Mouse (Mus musculus) ovary, postnatal 14 days (tissue): Measurements from ENCODE around the gene Ccr3.
A peak's percentile ranks its signal among the peaks of the same experiment; 100 is the strongest.
"Not testable (repeated sequence)": the region's sequence is repeated elsewhere in the genome, so short reads cannot be mapped to it uniquely, and the experiment has no call there.

Experiments
- DNase-seq: peaks from one replicate; pipeline ENCODE4 v3.0.0; 2022; ENCODE audit warnings: low spot score

The Ccr3 gene

DNA sequence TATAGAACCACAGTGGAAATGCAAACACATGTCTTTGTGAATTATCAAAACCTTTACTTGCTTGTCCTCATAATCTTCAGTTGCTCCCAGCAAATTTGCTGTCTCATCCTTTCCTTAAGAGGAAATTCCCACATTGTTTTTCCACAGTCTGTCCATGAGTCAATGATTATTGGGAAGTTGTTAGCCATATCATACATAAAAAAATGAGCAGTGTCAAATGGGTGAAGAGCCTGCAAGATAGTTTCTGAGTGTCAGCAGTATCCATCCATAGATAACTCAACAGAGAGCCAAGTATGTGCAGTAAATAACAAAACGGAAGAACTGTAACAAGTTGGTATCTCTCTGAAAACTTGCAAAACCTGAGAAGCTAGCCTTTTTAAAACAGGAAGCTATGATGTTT is at the start of gene Ccr3:
Gene Ccr3, plus strand, starts transcription at position 301 of the 400 bp plus-strand sequence.
- no peak for DNase-seq

DNA sequence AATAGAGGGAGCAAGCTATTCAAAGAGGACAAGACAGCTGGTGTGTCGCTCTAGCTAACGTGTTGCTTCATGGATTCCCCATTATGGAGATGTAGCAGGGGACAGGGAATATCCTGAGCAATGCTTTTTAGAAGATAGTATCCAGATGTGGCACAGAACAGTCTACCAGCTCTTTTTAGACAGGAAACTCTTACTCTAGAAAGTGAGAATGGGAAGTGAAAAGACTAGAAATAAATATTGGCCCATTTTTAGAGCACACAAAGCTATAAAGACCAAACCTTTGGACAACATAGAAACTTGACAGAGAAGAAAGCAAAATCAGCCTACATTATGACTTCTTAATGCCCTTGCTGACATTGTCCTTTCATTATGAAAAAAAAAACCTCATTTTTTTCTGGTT is 46.1 kb upstream of the Ccr3 start:
- no peak for DNase-seq

DNA sequence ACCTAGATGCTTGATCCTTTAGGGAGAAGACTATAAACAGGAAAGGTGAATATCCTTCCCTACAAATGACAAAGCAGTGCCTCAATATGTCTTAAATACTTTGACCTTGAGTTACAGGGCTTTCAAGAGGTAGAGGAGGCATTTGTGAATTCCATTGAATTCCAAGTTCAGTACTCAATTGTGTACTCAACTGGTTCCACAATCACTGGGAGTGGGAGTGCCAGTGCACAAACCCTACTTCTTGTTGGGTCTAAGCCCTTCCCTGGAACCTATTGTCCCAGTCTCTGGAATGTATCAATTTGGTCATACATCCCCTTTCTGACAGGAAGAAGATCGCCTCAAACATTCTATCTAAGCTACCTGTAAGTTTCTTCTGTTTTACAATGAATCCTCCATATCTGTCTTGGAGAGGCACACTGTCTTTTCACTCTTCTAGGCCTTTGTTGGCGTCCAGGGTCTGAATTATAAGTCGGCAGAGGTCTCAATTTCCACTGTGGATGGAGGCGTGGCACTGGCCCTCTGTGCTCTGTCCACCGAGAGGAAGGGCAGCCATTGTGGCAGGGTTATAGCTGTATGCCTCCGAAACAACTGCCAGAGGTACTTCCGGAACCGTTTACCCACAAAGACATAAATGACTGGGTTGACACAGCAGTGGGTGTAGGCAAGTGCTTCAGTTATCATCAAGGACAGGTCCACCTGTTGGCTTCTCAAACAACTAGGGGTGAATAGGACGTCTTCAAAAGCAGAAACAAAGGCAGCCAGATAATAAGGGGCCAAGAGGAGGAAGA is 44.7 kb upstream of the Ccr3 start:
- DNase-seq = no peak

DNA sequence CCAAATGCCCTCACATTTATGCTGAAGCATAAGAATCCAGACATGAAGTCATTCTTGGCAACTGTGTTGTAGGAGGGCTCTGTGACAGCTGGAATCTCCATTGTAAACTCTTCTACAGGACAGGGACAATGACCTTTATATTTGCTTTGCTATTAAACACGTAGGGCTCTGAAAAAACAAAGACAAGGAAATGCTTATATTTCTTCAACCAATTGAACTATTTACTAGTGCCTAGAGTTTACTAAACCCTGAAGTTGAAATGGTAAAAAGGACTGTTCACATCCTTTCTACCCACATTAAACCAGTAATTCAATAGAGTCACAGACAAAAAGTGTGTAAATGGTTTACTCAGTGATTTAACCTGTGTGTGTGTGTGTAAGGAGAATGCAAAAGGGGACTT is 43.5 kb upstream of the Ccr3 start, which contains the start of gene Ccr1l1:
Gene Ccr1l1, minus strand, starts transcription at position 101 of the 400 bp plus-strand sequence.
- no peak for DNase-seq

DNA sequence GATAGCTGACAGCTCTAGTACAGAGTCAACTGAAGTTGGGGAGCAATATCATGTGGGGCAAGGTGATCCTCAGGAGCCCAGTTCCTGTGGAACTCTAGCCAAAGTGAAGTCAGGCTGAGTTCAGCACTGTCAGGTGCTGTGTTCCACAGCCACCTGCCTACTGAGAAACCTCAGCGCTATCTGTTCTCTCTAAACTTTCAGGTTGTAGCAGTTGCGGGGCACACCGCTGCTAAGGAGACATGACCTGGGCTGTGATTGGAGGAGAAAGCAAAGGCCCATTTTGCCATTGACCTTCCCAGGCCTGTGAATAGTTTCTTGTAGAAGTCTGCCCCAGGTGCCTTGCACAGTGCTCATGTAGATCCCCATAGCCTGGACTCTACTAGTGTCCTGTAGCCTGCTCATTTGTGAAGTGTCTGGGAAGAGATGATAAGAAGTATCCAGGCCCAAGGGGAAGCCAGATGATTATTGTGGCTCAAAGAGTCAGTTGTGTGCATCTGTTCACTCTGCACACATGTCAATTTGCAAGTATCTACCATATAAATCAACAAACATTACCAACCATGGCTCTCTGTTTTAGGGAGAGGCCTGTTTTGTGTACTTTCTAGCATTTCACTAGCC is 40.8 kb upstream of the Ccr3 start:
- not testable (repeated sequence) for DNase-seq

DNA sequence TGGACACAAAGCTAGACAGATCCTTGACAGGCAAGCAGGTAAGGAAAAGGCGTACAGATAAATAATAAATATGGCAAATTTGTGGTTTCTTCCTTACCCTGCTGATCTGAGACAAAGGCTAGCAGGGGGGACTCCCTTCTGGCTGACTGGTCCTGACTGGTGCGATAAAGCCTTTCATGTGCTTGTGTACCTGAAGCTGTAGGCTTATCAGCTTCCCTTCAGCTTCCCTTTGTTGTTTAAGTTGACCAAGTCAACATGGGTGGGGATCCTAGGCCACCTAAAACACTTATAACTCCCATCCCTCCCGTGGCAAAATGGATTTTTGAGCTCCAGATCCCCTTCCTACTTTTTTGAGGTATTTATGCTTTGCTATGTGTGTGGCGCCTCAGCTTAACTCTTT is 39.9 kb upstream of the Ccr3 start:
- no peak for DNase-seq

DNA sequence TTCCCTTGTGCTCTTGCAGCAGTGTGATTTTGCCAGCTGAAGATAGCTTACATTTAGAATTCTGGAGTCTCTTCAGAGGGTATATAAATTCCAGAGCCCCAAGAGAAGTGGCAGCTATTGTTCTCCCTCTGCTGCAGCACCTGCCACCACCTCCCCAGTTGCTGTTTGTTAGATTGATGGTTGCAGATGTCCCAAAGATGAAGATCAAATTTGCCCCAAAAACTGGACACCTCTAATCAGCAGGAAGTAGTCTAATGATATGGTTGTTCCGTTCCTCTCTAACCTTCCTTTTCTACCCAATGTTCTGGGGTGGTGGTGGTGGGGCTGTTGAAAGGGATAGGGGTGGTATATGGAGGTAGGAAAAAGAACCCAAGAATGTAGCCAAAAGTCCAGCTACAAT is 39.1 kb upstream of the Ccr3 start:
- DNase-seq = no peak

DNA sequence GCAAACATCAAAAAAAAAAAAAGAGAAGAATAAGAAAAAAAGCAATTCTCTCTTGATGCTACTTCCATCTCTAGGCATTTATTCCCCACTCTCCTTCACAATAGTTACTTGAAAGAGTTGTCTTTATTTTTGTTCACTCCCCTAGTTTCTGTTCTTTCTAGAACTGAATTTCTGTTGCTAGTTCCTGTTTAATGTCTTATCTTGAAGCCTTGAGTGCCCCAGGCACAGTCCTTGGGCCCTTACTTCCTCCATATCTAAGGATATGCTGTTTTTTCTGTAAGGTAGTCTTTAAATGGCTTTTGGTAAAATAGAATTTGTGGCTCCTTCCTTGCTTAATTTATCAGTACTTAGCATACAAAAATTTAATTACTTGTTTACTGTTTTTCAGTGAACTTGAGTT is 36.8 kb upstream of the Ccr3 start:
- DNase-seq = no peak

DNA sequence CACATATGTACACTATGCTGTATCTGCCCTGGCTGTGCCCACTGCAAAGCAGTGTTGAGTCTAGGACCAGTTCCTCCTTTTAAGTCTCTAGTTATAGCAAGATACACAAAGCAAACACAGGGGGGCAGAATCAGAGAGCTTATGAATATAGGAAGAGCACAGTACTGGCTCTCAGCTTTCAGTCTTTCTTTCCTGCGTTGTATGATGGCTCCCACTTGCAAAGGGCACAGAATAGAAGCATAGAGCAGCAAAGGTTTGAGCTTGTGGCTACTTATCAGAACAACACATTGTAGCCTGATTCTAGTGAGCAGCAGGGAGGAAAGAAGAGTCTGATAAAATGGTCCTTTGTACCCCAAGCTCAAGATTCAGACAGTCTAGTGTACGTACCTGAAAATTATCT is 35.6 kb upstream of the Ccr3 start:
- no peak for DNase-seq

DNA sequence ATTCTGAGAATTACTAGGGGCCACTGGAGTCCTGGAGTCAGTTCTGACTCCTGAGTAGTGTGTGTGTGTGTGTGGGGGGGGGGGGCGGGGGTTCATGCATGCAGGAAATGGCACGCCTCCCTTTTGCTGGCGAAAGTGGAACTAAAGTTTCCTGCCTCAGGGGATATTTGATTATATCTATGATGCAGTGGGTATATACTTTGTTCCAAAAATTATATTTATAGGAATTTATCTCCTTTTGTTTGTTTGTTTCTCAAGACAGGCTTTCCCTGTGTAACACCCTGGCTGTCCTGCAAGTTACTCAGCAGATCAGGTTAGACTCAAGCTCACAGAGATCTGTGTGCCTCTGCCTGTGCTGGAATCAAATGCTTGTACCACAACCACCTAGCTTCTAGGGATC is 32.1 kb upstream of the Ccr3 start:
- DNase-seq = no peak

DNA sequence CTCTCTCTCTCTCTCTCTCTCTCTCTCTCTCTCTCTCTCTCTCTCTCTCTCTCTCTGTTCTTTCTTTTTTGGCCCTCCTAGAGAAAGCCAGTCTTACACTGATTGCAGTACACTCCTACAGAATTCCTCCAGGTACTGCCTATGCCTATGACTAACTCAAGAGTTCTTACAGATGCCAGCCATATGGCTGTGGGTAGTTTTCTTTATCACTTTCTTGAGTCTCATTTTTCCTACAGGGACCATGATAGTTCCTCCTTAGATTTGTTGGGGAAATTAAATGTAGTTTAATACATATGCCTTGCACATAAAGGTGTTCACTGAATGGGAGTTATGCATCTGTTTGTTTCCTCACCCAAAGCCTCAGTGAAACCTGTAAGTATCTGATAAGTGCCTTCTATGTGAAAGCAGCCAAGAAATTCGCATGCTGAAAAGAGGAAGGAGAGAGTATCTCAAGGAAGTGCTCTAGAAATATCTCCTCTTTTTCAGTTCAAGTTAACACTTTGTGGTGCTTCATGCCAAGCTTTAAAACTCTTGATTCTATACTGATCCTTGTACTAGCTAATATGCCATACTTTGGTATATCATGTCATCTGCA is 30.4 kb upstream of the Ccr3 start:
- DNase-seq = no peak

DNA sequence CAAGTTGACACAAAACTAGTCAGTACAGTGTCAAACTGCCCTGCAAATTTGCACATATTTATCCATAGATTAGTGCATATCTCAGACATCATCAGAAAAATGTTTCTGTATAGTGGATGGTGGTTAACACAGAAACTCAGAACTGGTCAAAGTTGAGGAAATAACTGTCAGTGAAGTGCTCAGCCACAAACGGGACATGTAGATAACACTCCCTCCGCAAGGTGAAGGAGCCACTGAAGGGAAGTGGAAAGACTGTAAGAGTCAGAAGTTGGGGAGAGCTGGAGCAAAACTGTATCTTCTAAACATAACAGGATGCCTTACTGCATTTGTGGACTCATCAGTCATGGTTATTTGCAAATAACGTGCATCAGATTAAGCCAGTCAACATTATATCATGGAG is 24.1 kb upstream of the Ccr3 start:
- no peak for DNase-seq

DNA sequence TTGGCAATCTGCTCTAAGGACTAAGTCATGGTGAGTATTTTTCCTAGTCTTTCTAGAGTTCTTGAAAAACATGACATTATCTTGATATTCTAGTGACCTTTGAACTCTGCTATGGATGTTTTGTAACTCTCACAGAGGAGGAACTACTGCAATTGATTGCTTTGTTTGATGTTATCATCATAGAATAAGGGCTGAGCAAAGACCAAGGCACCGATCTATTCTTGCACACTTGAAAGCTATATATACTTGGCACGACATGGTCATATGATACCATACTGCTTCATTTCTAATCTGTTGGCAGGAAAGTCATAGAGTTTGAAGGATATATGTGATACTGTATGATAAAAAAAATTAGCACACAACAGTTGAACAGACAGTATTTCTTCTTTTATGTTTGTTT is 22.0 kb upstream of the Ccr3 start:
- DNase-seq = no peak

DNA sequence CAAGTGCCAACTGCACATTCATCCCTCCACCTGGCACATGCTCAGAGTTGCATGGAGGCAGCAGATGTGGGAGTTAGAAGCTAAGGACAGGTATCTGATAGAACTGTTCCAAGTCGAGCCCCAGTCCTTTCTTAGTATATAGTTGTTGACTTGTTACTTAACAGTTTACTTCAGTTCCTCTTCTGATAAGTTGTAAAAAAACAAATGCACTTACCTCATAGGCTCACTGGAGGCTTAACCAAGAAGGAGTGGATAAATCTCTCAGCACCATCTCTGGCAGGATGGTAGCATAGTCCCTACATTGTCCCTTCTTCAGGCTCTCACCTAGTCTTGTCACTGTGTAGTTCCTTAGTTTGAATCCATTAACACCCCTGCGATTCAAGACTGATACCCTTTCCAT is 9.1 kb upstream of the Ccr3 start:
- DNase-seq = no peak

DNA sequence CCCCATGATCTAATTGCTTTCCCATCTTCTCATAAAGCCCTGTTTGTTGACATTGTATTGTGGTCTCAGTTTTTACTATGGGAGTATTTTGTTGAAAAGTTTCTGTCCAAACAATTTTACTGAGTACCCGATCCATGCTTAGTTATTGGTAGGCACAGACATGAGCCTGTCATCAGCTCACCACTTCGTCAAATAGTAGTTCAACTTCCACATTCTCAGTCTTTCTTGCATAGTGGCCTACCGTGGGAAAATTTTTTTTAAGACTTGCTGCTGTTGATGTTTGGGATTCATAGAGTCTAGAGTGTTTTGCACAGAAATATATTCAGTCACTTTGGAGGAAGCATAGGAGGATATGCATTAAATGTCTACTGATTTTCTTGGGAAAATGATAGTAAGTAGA is 8.5 kb upstream of the Ccr3 start:
- no peak for DNase-seq

DNA sequence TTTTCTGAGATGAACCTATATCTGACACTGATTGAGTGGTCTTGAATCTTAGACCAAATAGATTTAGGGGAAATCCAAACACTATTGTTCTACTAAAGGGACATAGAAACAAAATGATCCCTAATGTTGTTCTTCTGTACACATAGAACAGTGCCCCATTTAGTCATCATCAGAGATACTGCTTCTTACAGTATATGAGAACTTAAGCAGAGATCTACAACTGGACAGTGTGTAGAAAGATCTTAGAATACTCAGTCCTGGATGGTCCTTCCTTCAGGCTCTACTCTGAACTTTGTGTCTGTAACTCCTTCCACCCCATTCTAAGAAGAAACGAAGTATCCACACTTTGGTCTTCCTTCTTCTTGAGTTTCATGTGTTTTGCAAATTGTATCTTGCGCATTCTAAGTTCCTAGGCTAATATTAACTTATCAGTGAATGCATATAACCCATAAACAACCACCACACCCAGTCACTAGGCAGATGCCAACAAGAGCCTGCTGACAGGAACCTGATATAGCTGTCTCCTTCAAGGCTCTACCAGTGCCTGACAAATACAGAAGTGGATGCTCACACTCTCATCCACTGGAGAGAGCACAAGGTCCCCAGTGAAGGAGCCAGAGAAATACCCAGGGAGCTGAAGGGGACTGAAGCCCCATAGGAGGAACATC is 6.7 kb upstream of the Ccr3 start:
- DNase-seq = no peak

DNA sequence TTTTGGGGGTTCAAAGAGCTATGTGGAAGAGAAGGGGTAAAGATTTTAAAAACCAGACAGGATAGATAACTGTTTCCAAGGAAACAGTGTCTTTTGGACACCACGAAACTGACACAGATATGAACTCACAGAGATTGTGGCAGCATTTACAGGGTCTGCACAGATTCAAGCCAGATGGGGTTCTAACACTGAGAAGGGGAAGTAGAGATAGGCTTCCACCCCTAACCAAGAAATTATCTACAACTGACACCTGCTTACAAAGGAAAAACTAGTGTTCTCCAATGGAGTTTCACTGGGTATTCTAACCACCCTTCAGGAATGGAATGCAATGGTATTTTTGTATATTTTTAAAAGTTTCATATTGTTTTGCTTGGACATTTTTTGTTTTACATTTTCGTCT is 5.7 kb upstream of the Ccr3 start:
- DNase-seq = no peak

DNA sequence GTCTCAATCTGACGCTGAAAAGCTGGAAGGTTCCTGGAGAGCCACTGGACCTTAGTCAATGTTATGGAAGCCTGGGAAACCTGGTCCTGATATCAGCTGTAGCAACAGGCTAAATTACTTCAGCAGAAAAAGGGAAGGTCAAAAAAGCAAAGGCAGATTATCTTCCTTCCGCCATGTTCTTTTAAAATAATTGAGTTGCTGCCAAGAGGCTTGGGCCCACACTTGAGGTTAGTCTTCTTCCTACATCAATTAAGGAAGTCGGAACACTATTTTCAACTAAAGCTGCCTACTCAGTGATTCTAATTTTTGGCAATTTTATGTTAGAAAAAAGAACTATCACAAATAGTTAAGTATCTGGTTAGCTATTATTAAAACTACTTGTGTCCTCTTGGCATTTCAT is 1.9 kb upstream of the Ccr3 start:
- no peak for DNase-seq

DNA sequence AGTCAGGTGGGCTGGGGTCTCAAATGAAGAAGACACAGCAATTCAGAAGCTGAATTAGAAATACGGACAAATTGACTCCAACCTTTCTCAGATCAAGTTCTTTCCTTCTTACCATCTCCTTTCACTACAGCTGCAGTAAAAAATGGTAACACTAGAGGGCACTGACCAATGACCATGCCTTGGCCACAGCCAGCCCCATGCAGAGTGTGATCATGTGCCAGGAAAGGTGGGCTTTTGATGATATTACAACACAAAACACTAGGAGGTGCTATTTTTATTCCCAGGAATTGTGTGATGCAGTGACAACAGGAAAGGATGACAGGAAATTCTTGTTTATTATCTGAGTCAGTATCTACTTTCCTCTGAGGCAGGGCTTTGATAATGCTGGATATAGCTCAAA is 11.6 kb downstream of the Ccr3 start:
- DNase-seq = no peak

DNA sequence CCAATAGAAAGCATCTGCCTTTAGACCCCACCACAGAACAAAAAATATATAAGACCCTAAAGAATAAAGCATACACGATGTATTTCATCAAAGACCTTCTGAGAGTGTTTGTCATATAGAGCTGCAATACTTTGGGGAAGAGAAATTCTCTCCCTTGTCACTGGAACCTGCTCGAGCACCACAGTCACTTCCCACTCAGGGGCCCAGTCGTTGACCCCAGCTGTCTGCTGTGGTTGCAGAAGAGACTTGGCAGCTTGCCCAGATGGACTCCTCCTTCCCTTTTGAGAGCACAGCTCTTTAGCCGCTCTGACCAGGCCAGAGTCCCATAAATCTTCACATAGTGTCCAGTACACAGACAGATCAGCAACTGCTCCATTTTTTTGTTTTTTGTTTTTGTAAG is 15.9 kb downstream of the Ccr3 start:
- DNase-seq = peak; percentile 53

DNA sequence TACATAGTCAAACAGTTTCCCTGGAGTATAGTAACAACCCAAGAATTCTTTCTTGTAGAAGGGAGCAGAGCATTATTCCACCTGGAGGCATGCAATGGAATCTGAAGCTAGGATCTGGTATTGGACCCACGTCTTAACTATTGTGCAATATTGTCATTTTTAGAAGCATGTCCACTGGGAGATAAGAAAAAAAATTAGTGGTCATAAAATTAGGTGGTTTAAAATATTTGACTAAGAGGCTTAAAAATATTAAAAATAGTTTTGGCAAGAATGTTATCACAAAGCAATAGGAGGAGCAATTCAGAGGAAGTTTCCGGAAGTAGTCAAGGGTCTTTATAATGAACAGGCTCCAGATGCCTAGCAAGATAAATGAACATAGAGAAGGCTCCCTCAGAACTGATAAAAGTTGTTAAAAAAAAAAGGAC is 16.4 kb downstream of the Ccr3 start:
- DNase-seq = no peak

DNA sequence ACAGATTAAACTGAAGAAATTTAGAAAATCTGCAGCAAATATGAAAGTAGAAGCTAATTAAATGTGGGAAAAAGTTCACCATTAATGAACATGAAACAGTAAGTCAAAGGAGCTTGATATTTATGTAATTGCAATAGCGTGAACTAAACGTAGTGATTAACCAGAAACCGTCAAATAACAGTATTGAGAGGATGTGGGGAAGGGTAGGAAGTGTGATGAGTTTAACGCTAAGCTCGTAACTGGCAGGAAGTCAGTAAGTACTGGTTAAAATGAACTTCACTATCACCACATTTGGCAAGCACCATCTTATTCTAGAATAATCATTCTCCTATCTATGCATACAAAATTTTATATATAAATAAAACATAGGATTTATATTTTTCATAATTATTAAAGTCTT is 17.2 kb downstream of the Ccr3 start:
- DNase-seq = no peak

DNA sequence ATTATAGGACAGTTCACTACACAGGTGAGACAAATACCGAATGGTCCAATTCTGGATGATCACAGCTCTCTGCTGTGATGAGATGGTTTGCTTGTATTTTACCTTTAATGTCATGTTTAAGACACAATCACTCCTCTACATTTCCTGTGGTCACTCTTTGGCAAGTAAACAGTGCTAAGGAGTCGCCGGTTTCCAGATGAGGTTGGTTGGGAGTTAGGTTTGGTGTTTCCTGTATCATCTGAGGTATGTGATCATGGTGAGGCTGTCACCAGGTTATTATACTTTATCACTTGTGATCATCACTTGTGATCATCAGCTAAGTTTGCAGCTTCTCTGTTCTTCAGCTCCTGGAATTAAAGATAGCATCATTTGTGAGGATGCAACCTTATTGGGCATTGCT is 19.2 kb downstream of the Ccr3 start:
- no peak for DNase-seq
